Mouse (Mus musculus) hindlimb bud, embryonic 11.5 days (tissue): Measurements from ENCODE around the gene Ssxb5.
"Not testable (repeated sequence)": the region's sequence is repeated elsewhere in the genome, so short reads cannot be mapped to it uniquely, and the experiment has no call there.

ENCODE experiments used
- DNase-seq: peaks from one replicate; pipeline ENCODE4 v3.0.0-alpha.2; 2012; ENCODE audit warnings: low read depth, low spot score; ENCODE audit errors: extremely low spot score

Gene Ssxb5

DNA sequence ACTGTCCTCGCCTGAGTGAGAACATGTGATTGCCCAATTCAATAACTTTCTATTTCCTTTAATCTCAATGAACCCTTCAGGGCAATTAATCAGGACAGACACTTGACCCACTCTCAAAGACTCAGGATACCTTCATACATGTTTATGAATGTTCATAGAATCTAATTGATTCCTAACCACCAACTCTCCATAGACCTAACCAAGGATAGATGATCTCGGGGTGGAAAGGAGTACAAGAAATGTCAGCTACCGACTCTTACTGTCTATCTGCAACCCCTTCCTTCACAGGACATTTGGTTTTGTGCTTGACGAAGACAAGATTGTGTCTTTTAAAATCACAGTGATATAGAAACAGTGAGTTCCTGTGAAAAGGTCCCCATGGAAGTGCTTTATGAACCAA, at the start of gene Ssxb5:
Gene Ssxb5 (plus strand): TSS at position 301 of the 400 bp plus-strand sequence.
- not testable (repeated sequence) for DNase-seq

- DNase-seq: peak; percentile 12
Observed at GRCm38 (mm10) chrX:8832043-8832442, 28.6 kb downstream of the Ssxb5 start.

DNA sequence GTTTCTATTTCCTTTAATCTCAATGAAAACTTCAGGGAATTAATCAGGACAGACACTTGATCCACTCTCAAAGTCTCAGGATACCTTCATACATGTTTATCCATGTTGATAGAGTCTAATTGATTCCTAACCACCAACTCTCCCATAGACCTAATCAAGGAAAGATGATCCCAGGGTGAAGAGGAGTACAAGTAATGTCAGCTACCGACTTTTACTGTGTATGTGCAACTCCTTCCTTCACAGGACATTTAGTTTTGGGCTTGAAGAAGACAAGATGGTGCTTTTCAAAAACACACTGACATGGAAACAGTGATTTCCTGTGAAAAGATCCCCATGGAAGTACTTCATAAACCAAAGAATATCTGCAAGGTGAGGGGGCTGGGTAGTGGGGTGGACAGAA, 40.2 kb downstream of the Ssxb5 start, which contains the start of gene Gm6592:
Gene Gm6592 (plus strand): TSS at position 301 of the 400 bp plus-strand sequence.
- DNase-seq: no peak

GRCm38 (mm10) chrX:8852486-8852885, 49.0 kb downstream of the Ssxb5 start:
- DNase-seq: no peak
